Mouse (Mus musculus): ENCODE measurements around the gene Vmn2r80. TPM values are rescaled to one million over a fixed set of nuclear protein-coding genes. Genes with fewer than 3 reads are reported as not detected.
"Not testable (repeated sequence)": the region's sequence is repeated elsewhere in the genome, so short reads cannot be mapped to it uniquely, and the experiment has no call there.

Vmn2r80 gene
- not detected in 2 replicates for total RNA-seq (2015; ENCODE audit: low replicate concordance)
- total RNA-seq (2017; ENCODE audit: low replicate concordance): not detected in 2 replicates

- ATAC-seq (replicated peaks; ENCODE audit: low FRiP score, poor library complexity, severe bottlenecking): not testable (repeated sequence)
These were observed at the start of gene Vmn2r80 for GRCm38 (mm10) chr10:79148469-79148868. Gene Vmn2r80 (plus strand): TSS chr10:79148769.

- no peak for ATAC-seq (replicated peaks; ENCODE audit: low FRiP score, poor library complexity, severe bottlenecking)
These were observed 42.0 kb upstream of the Vmn2r80 start for GRCm38 (mm10) chr10:79106325-79107282.

DNA sequence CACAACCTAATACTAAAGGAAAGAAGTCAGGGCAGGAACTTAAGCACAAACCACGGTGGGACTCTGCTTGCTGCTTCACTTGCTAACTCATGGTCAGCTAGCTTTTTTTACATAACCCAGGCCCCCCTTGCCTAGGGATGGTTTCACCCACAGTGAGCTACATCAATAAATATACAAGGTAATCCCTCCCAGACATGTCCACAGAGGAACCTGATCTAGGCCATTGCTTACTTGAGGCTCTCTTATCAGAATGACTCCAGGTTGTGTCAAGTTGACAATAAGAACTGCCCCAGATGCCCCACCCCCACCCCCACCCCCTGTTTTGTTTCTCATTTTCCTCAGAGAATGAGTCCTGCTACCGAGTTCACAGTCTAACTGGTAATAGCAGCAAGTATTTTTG lies 41.0 kb upstream of the Vmn2r80 start:
- no peak for ATAC-seq (replicated peaks; ENCODE audit: low FRiP score, poor library complexity, severe bottlenecking)

DNA sequence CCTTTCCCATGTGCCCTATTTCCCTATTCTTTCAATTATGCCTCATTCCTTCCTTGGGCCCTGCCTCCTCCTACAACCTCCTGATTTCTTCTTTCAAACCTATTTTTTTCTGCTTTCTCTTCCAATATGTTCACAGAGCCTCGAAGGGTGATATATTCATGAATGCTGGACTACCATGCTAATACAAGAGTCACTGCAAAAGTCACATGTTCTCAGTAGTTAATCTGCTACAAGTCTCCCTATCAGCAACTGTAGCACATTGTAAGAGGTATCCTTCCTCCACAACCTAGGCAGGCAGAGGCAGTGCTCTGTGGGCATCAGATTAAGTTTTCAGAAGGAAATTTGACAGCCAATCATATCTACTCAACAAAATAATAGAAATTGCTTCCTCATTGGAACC lies 39.4 kb upstream of the Vmn2r80 start:
- ATAC-seq (replicated peaks; ENCODE audit: low FRiP score, poor library complexity, severe bottlenecking): no peak

DNA sequence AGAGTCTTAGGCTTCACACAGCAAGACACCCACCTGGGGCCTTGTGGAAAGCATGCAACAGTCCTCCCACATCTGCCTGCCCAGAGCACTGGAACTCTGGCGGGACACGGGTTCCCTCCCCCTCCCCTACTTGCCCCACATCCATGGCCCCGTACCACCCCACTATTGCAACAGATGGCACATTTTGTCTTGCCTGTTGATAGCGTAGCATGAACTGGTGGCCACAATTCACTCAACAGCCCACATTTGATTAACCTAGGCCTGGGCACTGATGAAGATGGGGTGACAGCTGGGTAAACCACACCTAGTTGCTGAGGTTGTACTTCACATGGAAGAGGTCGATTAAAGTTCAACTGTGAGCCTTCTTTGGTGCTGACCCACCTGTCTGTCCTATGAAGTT lies 38.1 kb upstream of the Vmn2r80 start:
- no peak for ATAC-seq (replicated peaks; ENCODE audit: low FRiP score, poor library complexity, severe bottlenecking)

- ATAC-seq (replicated peaks; ENCODE audit: low FRiP score, poor library complexity, severe bottlenecking): no peak
These were observed 33.5 kb upstream of the Vmn2r80 start for GRCm38 (mm10) chr10:79115085-79115484.

DNA sequence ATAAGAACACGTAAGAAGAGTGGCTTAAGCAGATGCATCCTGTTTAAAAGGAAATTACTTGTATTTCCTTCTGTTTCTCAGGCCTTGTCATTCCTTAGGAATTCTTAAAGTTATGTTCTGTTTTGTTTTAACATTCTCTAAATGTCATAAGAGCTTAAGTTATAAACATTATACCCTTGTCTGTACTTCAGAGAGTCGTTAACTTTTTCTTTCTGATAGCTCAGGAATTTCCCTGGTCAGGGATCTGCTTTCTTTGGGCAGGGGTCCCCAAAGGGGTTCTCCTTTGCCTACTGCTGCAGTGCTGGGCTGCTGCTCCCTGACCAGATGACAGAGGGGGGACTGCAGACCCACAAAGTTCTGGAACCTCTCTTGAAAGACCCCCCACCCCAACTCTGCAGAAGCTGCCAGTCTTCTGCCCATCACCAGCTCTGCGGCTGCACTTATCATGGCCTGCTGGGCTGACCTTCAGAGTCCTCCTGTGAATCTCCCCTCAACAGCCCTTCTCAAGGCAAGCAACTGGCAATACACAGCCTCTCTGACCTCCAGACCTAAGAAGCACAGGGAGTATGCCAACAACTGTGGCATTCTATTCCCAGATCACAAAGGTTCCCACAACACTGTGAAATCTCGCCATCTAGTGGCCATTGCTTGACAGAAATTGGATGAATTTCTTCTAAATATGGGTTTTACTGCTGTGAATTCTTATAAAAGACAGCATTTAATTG lies 32.3 kb upstream of the Vmn2r80 start:
- ATAC-seq (replicated peaks; ENCODE audit: low FRiP score, poor library complexity, severe bottlenecking): no peak

- no peak for ATAC-seq (replicated peaks; ENCODE audit: low FRiP score, poor library complexity, severe bottlenecking)
These were observed 3.0 kb downstream of the Vmn2r80 start for GRCm38 (mm10) chr10:79151602-79152001.

DNA sequence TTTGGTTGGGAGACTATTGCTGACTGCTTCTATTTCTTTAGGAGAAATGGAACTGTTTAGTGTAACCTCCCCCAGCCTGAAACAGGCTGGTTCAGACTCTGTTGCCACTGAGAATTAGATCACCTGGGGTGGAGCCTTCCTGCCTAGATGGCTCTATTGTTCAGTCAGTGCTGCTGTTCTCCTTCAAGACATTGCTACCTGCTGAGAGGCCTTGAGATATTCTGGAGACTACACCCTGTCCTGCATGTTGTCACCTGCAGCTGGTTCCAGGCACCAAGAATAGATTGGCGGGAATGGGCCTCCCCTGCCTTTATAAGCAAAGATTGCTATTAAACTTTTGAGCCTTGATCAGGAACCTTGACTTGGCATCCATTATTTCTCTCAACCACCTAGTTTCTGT lies 51.4 kb downstream of the Vmn2r80 start:
- not testable (repeated sequence) for ATAC-seq (replicated peaks; ENCODE audit: low FRiP score, poor library complexity, severe bottlenecking)

DNA sequence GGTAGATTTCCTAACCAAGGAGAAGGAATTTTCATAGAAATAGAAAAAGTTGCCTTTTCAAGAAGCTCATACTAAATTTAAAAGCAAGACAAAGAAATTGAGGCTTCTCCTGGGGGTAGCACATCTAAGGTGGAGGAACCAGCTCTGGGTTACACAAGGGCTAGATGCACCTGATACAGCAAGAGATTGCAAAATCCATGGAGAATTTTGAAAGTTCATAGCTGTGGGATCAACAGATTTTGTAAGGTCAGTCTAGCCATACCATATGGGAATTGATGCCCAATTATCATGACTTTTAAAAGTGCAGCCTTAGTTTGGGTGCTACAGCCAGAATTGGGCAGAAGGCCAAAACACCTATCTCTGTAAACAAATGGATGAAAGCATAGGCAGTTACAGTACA lies 71.9 kb downstream of the Vmn2r80 start:
- ATAC-seq (replicated peaks; ENCODE audit: low FRiP score, poor library complexity, severe bottlenecking): no peak

GRCm38 (mm10) chr10:79221606-79222005 lies 73.0 kb downstream of the Vmn2r80 start:
- ATAC-seq (replicated peaks; ENCODE audit: low FRiP score, poor library complexity, severe bottlenecking): no peak

DNA sequence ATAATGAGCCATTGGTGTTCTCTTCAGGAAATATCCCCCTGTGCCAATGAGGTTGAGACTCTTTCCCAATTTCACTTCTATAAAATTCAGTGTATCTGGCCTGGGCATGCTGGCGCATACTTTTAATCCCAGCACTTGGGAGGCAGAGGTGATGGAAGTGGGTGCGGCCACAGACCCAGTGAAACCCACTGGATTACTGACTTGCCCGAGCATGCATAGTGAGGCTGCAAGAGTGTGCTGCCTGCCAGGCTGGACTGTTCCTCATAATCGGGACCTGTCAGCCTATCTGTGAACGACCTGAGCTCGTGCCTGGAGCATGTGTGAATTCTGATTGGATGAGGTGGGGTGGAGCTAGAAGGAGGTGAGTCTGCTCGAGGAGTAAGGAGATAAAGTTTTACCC lies 73.6 kb downstream of the Vmn2r80 start:
- no peak for ATAC-seq (replicated peaks; ENCODE audit: low FRiP score, poor library complexity, severe bottlenecking)

Other genes with a start within 250 kb of the Vmn2r80 start
- gene Olfr1354, start 235.6 kb upstream of the Vmn2r80 start, total RNA-seq (2015; ENCODE audit: low replicate concordance): not detected in 2 replicates
- not detected in 2 replicates for gene Olfr1354, start 235.6 kb upstream of the Vmn2r80 start, total RNA-seq (2017; ENCODE audit: low replicate concordance)
- gene Olfr8, start 198.1 kb upstream of the Vmn2r80 start, total RNA-seq (2015; ENCODE audit: low replicate concordance): not detected in 2 replicates
- gene Olfr8, start 198.1 kb upstream of the Vmn2r80 start, total RNA-seq (2017; ENCODE audit: low replicate concordance): not detected in 2 replicates
- gene Olfr1353, start 185.5 kb upstream of the Vmn2r80 start, total RNA-seq (2015; ENCODE audit: low replicate concordance): not detected in 2 replicates
- not detected in 2 replicates for gene Olfr1353, start 185.5 kb upstream of the Vmn2r80 start, total RNA-seq (2017; ENCODE audit: low replicate concordance)
- gene Olfr1352, start 167.7 kb upstream of the Vmn2r80 start, total RNA-seq (2015; ENCODE audit: low replicate concordance): not detected in 2 replicates
- 0.51 TPM in 1 of 2 replicates, not detected in the other for gene Olfr1352, start 167.7 kb upstream of the Vmn2r80 start, total RNA-seq (2017; ENCODE audit: low replicate concordance)
- not detected in 2 replicates for gene Olfr1351, start 136.3 kb upstream of the Vmn2r80 start, total RNA-seq (2015; ENCODE audit: low replicate concordance)
- gene Olfr1351, start 136.3 kb upstream of the Vmn2r80 start, total RNA-seq (2017; ENCODE audit: low replicate concordance): not detected in 2 replicates
- gene Olfr57, start 120.0 kb upstream of the Vmn2r80 start, total RNA-seq (2015; ENCODE audit: low replicate concordance): not detected in 2 replicates
- gene Olfr57, start 120.0 kb upstream of the Vmn2r80 start, total RNA-seq (2017; ENCODE audit: low replicate concordance): not detected in 2 replicates
- gene 2610008E11Rik, start 51.2 kb upstream of the Vmn2r80 start, total RNA-seq (2015; ENCODE audit: low replicate concordance): 4.0 and 8.4 TPM in 2 replicates
- gene 2610008E11Rik, start 51.2 kb upstream of the Vmn2r80 start, total RNA-seq (2017; ENCODE audit: low replicate concordance): 5.3 and 12.1 TPM in 2 replicates
- gene Vmn2r81, start 98.9 kb downstream of the Vmn2r80 start, total RNA-seq (2015; ENCODE audit: low replicate concordance): not detected in 2 replicates
- gene Vmn2r81, start 98.9 kb downstream of the Vmn2r80 start, total RNA-seq (2017; ENCODE audit: low replicate concordance): not detected in 2 replicates
- not detected in 2 replicates for gene Vmn2r82, start 207.8 kb downstream of the Vmn2r80 start, total RNA-seq (2015; ENCODE audit: low replicate concordance)
- gene Vmn2r82, start 207.8 kb downstream of the Vmn2r80 start, total RNA-seq (2017; ENCODE audit: low replicate concordance): not detected in 2 replicates